Mouse (Mus musculus) megakaryocyte, embryonic 14.5 days (primary cell): Measurements from ENCODE around the gene Coq10a.

Experiments
- FLI1 ChIP-seq: IDR thresholded peaks from 2 replicates; pipeline ENCODE4 v1.6.1; 2012; ENCODE audit warnings: low read length, inconsistent platforms, mixed read lengths
- GATA1 ChIP-seq: IDR thresholded peaks from 3 replicates; pipeline ENCODE4 v1.6.1; 2012; ENCODE audit warnings: mixed read lengths, low read length, inconsistent platforms, borderline replicate concordance

DNA sequence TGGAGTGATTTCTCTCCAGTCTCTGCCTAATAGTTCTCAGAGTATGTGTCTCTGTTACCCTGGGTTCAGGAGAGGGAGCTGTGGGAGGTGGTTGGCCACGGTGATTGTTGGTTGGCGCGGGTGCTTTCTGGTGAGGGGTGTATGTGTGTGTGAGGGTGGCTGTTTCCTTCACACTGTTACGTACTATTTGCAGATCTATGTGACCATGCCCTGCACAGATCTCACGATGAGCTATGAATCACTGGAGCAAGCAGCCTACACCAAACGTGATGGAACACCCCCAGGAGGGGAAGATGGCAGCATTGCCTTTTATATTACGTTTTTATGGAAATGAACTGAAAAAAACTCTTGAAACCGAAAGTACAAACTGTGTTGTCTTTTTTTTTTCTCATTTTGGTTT, 42.0 kb downstream of the Coq10a start:
- TF ChIP-seq GATA1 (no peak), FLI1 (no peak)
